Mouse (Mus musculus) kidney, adult 2 months (tissue): ENCODE data around the gene Gna15. TPM values are rescaled to one million over a fixed set of nuclear protein-coding genes. Genes with fewer than 3 reads are reported as not detected.

Experiments used
- DNase-seq: peaks from one replicate; pipeline ENCODE4 v3.0.0; 2021
- H3K27ac ChIP-seq: fragments of 200-500 bp; 2 replicates; pipeline ENCODE4 v1.5.1; 2012; ENCODE audit warnings: low read depth, low read length, control low read depth, inconsistent platforms; ENCODE audit not compliant: insufficient read depth
- H3K27me3 ChIP-seq: fragments of 200-500 bp; replicated peaks from 2 replicates; pipeline ENCODE4 v1.6.1; 2012; ENCODE audit warnings: mild to moderate bottlenecking, moderate library complexity, low read length, inconsistent platforms; ENCODE audit not compliant: control insufficient read depth, insufficient read depth
- H3K36me3 ChIP-seq: fragments of 200-500 bp; 2 replicates; pipeline ENCODE4 v1.6.1; 2012; ENCODE audit warnings: mild to moderate bottlenecking, moderate library complexity, low read length, inconsistent platforms; ENCODE audit not compliant: control insufficient read depth, insufficient read depth
- H3K4me1 ChIP-seq: fragments of 200-500 bp; 2 replicates; pipeline ENCODE4 v1.6.1; 2011; ENCODE audit warnings: low read length; ENCODE audit not compliant: control insufficient read depth, insufficient read depth
- H3K4me3 ChIP-seq: fragments of 200-500 bp; 2 replicates; pipeline ENCODE4 v1.5.1; 2011; ENCODE audit warnings: mild to moderate bottlenecking, low read depth, low read length, control low read depth; ENCODE audit not compliant: insufficient read depth
- CTCF ChIP-seq: fragments of 200-500 bp; conservative IDR thresholded peaks from 2 replicates; pipeline ENCODE4 v1.5.1; 2011; ENCODE audit warnings: low read depth, mild to moderate bottlenecking, control low read depth, low read length, moderate library complexity, mixed read lengths; ENCODE audit not compliant: insufficient read depth, insufficient read length
- POLR2A ChIP-seq: fragments of 200-500 bp; IDR thresholded peaks from one replicate; pipeline ENCODE4 v1.6.1; 2011; ENCODE audit warnings: low read depth, low read length, control low read depth
- WGBS: fragments of 180-500 bp; shearing (Covaris S2); methylation state at CpG from one replicate; pipeline ENCODE4 v1.1.7; 2018; 5-methylcytosine and 5-hydroxymethylcytosine counted together
- polyA plus RNA-seq: library from polyadenylated mRNA; depleted of rRNA; stranded (reverse); fragments of >200 nt; gene quantifications from 2 replicates; pipeline ENCODE4 v1.2.3, GENCODE M21; 2012

Gene Gna15
- polyA plus RNA-seq, 1 experiment, result 2.1 TPM

GRCm38 (mm10) chr10:81485060-81485449 lies 39.0 kb downstream of the Gna15 start:
- TF ChIP-seq CTCF (no peak), POLR2A (no peak)
- Histone ChIP-seq H3K27me3 (no peaks in the 10 kb centered on the region), H3K36me3 (no peaks in the 10 kb centered on the region; the same call in 1 of the 2 replicates), H3K4me1 (no peaks in the 10 kb centered on the region), H3K27ac (no peak overlapping the region), H3K4me3 (no peak overlapping the region)
- WGBS, result 11% methylated on average over 2 of the region's 2 CpGs
- DNase-seq, result no peak

- TF ChIP-seq CTCF, result no peak
- no peak for TF ChIP-seq POLR2A
- 50% methylated on average over 6 of the region's 6 CpGs for WGBS
- Histone ChIP-seq H3K27me3 (no peaks in the 10 kb centered on the region), H3K4me1 (no peaks in the 10 kb centered on the region), H3K27ac (no peak overlapping the region), H3K36me3 (no peaks in the 10 kb centered on the region; the same call in 1 of the 2 replicates), H3K4me3 (no peak overlapping the region)
- no peak for DNase-seq
Measured at GRCm38 (mm10) chr10:81484441-81485059, 39.5 kb downstream of the Gna15 start.

- peak; percentile 33 for DNase-seq
- WGBS, result 15% methylated on average over 9 of the region's 9 CpGs
Measured at GRCm38 (mm10) chr10:81483983-81484382, 40.0 kb downstream of the Gna15 start.

GRCm38 (mm10) chr10:81482533-81482889 lies 41.5 kb downstream of the Gna15 start, which contains the start of gene Celf5:
Gene Celf5 (minus strand): TSS chr10:81482709.
- peak; percentile 55 for TF ChIP-seq CTCF
- TF ChIP-seq POLR2A, result no peak
- Histone ChIP-seq H3K4me1 (no peaks in the 10 kb centered on the region), H3K27me3 (no peaks in the 10 kb centered on the region), H3K4me3 (peak within 1 kb of the TSS; percentile 55), H3K27ac (no peak within 1 kb of the TSS), H3K36me3 (no peaks in the 10 kb centered on the region)
- peak; percentile 41 for DNase-seq
- under 1% methylated on average over 36 of the region's 36 CpGs for WGBS

More at GRCm38 (mm10) chr10:81483983-81484382, 40.0 kb downstream of the Gna15 start:
- no peaks in the 10 kb centered on the region for H3K4me1 ChIP-seq
- H3K4me3 ChIP-seq, result no peak overlapping the region
- H3K36me3 ChIP-seq, result no peaks in the 10 kb centered on the region
- TF ChIP-seq POLR2A (no peak), CTCF (peak; percentile 51)
- no peak overlapping the region for H3K27ac ChIP-seq
- no peaks in the 10 kb centered on the region for H3K27me3 ChIP-seq

- Histone ChIP-seq H3K4me1 (no peaks in the 10 kb centered on the region), H3K4me3 (peak overlapping the region; percentile 55), H3K27ac (no peak overlapping the region), H3K27me3 (no peaks in the 10 kb centered on the region), H3K36me3 (no peaks in the 10 kb centered on the region)
- WGBS, result 3% methylated on average over 35 of the region's 35 CpGs
- TF ChIP-seq CTCF (no peak), POLR2A (no peak)
- no peak for DNase-seq
Measured at GRCm38 (mm10) chr10:81481605-81482532, 42.2 kb downstream of the Gna15 start.

- Histone ChIP-seq H3K36me3 (no peaks in the 10 kb centered on the region), H3K4me1 (no peaks in the 10 kb centered on the region), H3K27ac (no peak overlapping the region), H3K27me3 (no peaks in the 10 kb centered on the region), H3K4me3 (no peak overlapping the region)
- DNase-seq, result no peak
- no peak for TF ChIP-seq CTCF
- TF ChIP-seq POLR2A, result no peak
- 78% methylated on average over 10 of the region's 10 CpGs for WGBS
Measured at GRCm38 (mm10) chr10:81474461-81474860, 49.6 kb downstream of the Gna15 start.

DNA sequence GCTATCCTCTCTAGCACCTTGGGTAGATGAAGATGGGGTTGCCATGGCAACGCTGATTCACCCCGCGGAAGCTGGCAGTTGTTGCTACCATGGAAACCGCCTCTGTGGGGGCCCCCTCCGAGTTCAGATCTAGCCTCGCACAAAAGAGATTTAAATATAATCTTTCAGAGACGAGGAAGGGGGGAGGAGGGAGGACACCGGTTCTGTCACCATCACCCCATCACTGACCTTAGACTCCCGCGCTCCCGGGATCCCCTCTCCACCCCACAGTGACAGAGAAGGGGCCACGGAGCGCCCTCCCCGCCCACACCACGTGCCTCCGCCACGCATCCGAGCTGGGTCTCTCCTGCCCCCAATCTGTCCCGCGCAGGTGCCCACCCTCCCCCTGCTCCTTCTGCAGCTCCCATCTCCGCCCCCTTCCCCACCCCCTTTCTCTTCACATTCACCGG lies 51.0 kb downstream of the Gna15 start:
- Histone ChIP-seq H3K4me3 (no peak overlapping the region), H3K36me3 (no peaks in the 10 kb centered on the region), H3K27ac (no peak overlapping the region), H3K27me3 (no peaks in the 10 kb centered on the region), H3K4me1 (no peaks in the 10 kb centered on the region)
- no peak for DNase-seq
- under 1% methylated on average over 22 of the region's 22 CpGs for WGBS
- TF ChIP-seq CTCF, result no peak
- no peak for TF ChIP-seq POLR2A
